23 mouse cellular contexts compared by ENCODE assay signal in the genomic region with DNA sequence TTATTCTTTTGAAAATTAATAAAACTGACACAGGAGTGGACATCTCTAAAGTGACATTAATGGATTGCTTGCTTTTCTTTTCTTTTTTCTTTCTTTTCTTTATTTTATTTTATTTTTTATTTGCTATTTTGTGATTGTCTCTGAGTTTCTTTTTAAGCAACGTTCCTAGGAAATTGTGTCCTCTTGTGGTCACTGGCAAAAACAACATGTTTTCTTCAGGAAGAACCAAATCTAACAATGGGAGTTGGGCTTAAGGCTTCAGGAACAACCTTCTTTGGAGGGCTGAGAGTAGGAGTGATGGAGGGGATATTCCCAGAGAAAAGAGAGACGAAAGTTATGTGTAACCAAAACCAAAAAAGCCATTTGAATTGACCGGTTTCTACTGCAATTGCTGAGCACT. TPM values are rescaled to one million over a fixed set of nuclear protein-coding genes. Genes with fewer than 3 reads are reported as not detected.
DNase-seq lines count a peak whose midpoint lies in the region; ATAC-seq and TF ChIP-seq lines count a peak whose summit lies in the region.
"Had no signal": no experiment of that assay in that cellular context is flagged by ENCODE, and none has a peak within 500 bp of the region (broad histone marks: within the 10 kb centered on the region; RNA-seq: fewer than 3 reads in every experiment).

No protein-coding gene starts in this region.

- H3K4me3 ChIP-seq in embryonic facial prominence, embryonic 11.5 days (ENCODE audit: low read depth, low read length): no peak overlapping the region
- H3K4me3 ChIP-seq in embryonic facial prominence, embryonic 10.5 days: no peak overlapping the region
- H3K4me3 ChIP-seq in intestine, postnatal 0 days (ENCODE audit: low read depth, low read length): no peak overlapping the region
- H3K4me3 ChIP-seq in intestine, embryonic 16.5 days (ENCODE audit: low read length): no peak overlapping the region
- no peak overlapping the region for H3K4me3 ChIP-seq in midbrain, embryonic 14.5 days (replicated peaks; ENCODE audit: low read depth, low read length)
- H3K4me3 ChIP-seq in midbrain, embryonic 15.5 days: no peak overlapping the region
- H3K4me3 ChIP-seq: forebrain, embryonic 13.5 days; heart, embryonic 10.5 days; hindbrain, embryonic 15.5 days; myocyte had no signal

- H3K4me2 ChIP-seq in embryonic facial prominence, embryonic 11.5 days (ENCODE audit: low read depth, low read length): no peak overlapping the region; the same call in 1 of the 2 replicates
- no peak overlapping the region for H3K4me2 ChIP-seq in intestine, postnatal 0 days (replicated peaks; ENCODE audit: low read depth)
- H3K4me2 ChIP-seq in intestine, embryonic 16.5 days (ENCODE audit: low read depth, low read length): no peak overlapping the region
- no peak overlapping the region for H3K4me2 ChIP-seq in midbrain, embryonic 14.5 days (ENCODE audit: low read length)
- no peak overlapping the region for H3K4me2 ChIP-seq in midbrain, embryonic 15.5 days
- H3K4me2 ChIP-seq: forebrain, embryonic 13.5 days; hindbrain, embryonic 15.5 days had no signal

- peak; percentile 51 for DNase-seq in embryonic facial prominence, embryonic 11.5 days (ENCODE audit: low spot score)
- DNase-seq in embryonic facial prominence, embryonic 10.5 days (ENCODE audit: low spot score): no peak
- peak; percentile 56 for DNase-seq in midbrain, embryonic 14.5 days
- no peak for DNase-seq in adrenal gland, adult 2 months
- DNase-seq: cerebellum, adult 8-10 months; gastrocnemius, postnatal 36 days; heart, postnatal 10 days; kidney, adult 11 months; left cerebral cortex, postnatal 4 days; liver, postnatal 0 days; thymus, postnatal 25 days had no signal

- ATAC-seq in embryonic facial prominence, embryonic 11.5 days (replicated peaks; ENCODE audit: insufficient number of reproducible peaks, low FRiP score, low TSS enrichment, low read depth): no peak
- no peak for ATAC-seq in intestine, postnatal 0 days
- no peak for ATAC-seq in intestine, embryonic 16.5 days
- no peak for ATAC-seq in midbrain, embryonic 14.5 days (ENCODE audit: low FRiP score, low TSS enrichment)
- no peak for ATAC-seq in midbrain, embryonic 15.5 days (replicated peaks)
- ATAC-seq: forebrain, embryonic 13.5 days; liver, postnatal 0 days had no signal

- peaks cover 3% of the 10 kb centered on the region for H3K27me3 ChIP-seq in embryonic facial prominence, embryonic 11.5 days (ENCODE audit: control insufficient read depth, insufficient read depth, low read length)
- peaks cover 48% of the 10 kb centered on the region for H3K27me3 ChIP-seq in embryonic facial prominence, embryonic 10.5 days (replicated peaks; ENCODE audit: low read depth, poor library complexity, severe bottlenecking)
- H3K27me3 ChIP-seq in intestine, postnatal 0 days (replicated peaks; ENCODE audit: control insufficient read depth, insufficient read depth, low read length): peaks cover 39% of the 10 kb centered on the region
- H3K27me3 ChIP-seq in intestine, embryonic 16.5 days (replicated peaks; ENCODE audit: control insufficient read depth, insufficient read depth, low read length): peaks cover 36% of the 10 kb centered on the region
- peaks cover 48% of the 10 kb centered on the region for H3K27me3 ChIP-seq in midbrain, embryonic 14.5 days (ENCODE audit: control insufficient read depth, insufficient read depth, low read length)
- peaks cover 52% of the 10 kb centered on the region for H3K27me3 ChIP-seq in midbrain, embryonic 15.5 days (replicated peaks)

- no peaks in the 10 kb centered on the region for H3K9me3 ChIP-seq in embryonic facial prominence, embryonic 11.5 days (replicated peaks; ENCODE audit: control insufficient read depth, low read length)
- no peaks in the 10 kb centered on the region for H3K9me3 ChIP-seq in embryonic facial prominence, embryonic 10.5 days
- no peaks in the 10 kb centered on the region for H3K9me3 ChIP-seq in intestine, postnatal 0 days (ENCODE audit: control insufficient read depth)
- no peaks in the 10 kb centered on the region for H3K9me3 ChIP-seq in intestine, embryonic 16.5 days (ENCODE audit: control insufficient read depth, low read length)
- H3K9me3 ChIP-seq in midbrain, embryonic 14.5 days (ENCODE audit: control insufficient read depth, low read length): no peaks in the 10 kb centered on the region
- H3K9me3 ChIP-seq in midbrain, embryonic 15.5 days: no peaks in the 10 kb centered on the region
- H3K9me3 ChIP-seq: forebrain, embryonic 13.5 days; heart, embryonic 10.5 days; hindbrain, embryonic 15.5 days had no signal

- no peaks in the 10 kb centered on the region for H3K4me1 ChIP-seq in embryonic facial prominence, embryonic 11.5 days (ENCODE audit: control insufficient read depth, insufficient read depth, low read length)
- H3K4me1 ChIP-seq in embryonic facial prominence, embryonic 10.5 days: peaks cover 25% of the 10 kb centered on the region
- H3K4me1 ChIP-seq in intestine, postnatal 0 days (replicated peaks; ENCODE audit: control insufficient read depth, insufficient read depth, low read length): no peaks in the 10 kb centered on the region
- peaks cover 16% of the 10 kb centered on the region; the same call in 1 of the 2 replicates for H3K4me1 ChIP-seq in intestine, embryonic 16.5 days (ENCODE audit: control insufficient read depth, insufficient read depth, low read length)
- H3K4me1 ChIP-seq in midbrain, embryonic 14.5 days (ENCODE audit: control insufficient read depth, insufficient read depth, low read length): no peaks in the 10 kb centered on the region
- peaks cover 11% of the 10 kb centered on the region for H3K4me1 ChIP-seq in midbrain, embryonic 15.5 days

- H3K27ac ChIP-seq in embryonic facial prominence, embryonic 11.5 days (replicated peaks; ENCODE audit: low read depth, low read length): no peak overlapping the region
- H3K27ac ChIP-seq in embryonic facial prominence, embryonic 10.5 days (replicated peaks): no peak overlapping the region
- H3K27ac ChIP-seq in intestine, postnatal 0 days (ENCODE audit: low read depth, low read length): no peak overlapping the region
- H3K27ac ChIP-seq in intestine, embryonic 16.5 days (ENCODE audit: low read length): no peak overlapping the region
- no peak overlapping the region for H3K27ac ChIP-seq in midbrain, embryonic 14.5 days (replicated peaks; ENCODE audit: low read depth, low read length)
- H3K27ac ChIP-seq in midbrain, embryonic 15.5 days: no peak overlapping the region
- H3K27ac ChIP-seq: forebrain, embryonic 13.5 days; heart, embryonic 10.5 days; hindbrain, embryonic 15.5 days had no signal

- no peaks in the 10 kb centered on the region for H3K36me3 ChIP-seq in embryonic facial prominence, embryonic 11.5 days (replicated peaks; ENCODE audit: control insufficient read depth, insufficient read depth, low read depth, low read length)
- H3K36me3 ChIP-seq in embryonic facial prominence, embryonic 10.5 days (replicated peaks): no peaks in the 10 kb centered on the region
- no peaks in the 10 kb centered on the region for H3K36me3 ChIP-seq in intestine, postnatal 0 days (ENCODE audit: control insufficient read depth, insufficient read depth)
- no peaks in the 10 kb centered on the region for H3K36me3 ChIP-seq in intestine, embryonic 16.5 days (ENCODE audit: control insufficient read depth, insufficient read depth, low read length)
- no peaks in the 10 kb centered on the region for H3K36me3 ChIP-seq in midbrain, embryonic 14.5 days (ENCODE audit: control insufficient read depth, insufficient read depth, low read length)
- no peaks in the 10 kb centered on the region for H3K36me3 ChIP-seq in midbrain, embryonic 15.5 days (replicated peaks)
- H3K36me3 ChIP-seq: heart, embryonic 10.5 days; hindbrain, embryonic 15.5 days had no signal

- TF ChIP-seq CTCF in intestine, postnatal 0 days (IDR thresholded peaks at IDR 0.05; ENCODE audit: low read depth): peak; percentile 54

- 6% methylated on average over 3 of the region's 3 CpGs for WGBS in embryonic facial prominence, embryonic 11.5 days
- 5% methylated on average over 3 of the region's 3 CpGs for WGBS in embryonic facial prominence, embryonic 10.5 days
- 11% methylated on average over 3 of the region's 3 CpGs for WGBS in intestine, postnatal 0 days
- 6% methylated on average over 3 of the region's 3 CpGs for WGBS in intestine, embryonic 16.5 days
- 4% methylated on average over 3 of the region's 3 CpGs for WGBS in midbrain, embryonic 14.5 days
- WGBS in midbrain, embryonic 15.5 days: 4% methylated on average over 3 of the region's 3 CpGs

- no peak overlapping the region for H3K9ac ChIP-seq in embryonic facial prominence, embryonic 11.5 days (replicated peaks; ENCODE audit: low read length)
- no peak overlapping the region for H3K9ac ChIP-seq in intestine, postnatal 0 days (ENCODE audit: low read depth, low read length)
- H3K9ac ChIP-seq in intestine, embryonic 16.5 days (ENCODE audit: low read depth, low read length): no peak overlapping the region
- H3K9ac ChIP-seq in midbrain, embryonic 14.5 days (replicated peaks; ENCODE audit: low read length): no peak overlapping the region
- H3K9ac ChIP-seq in midbrain, embryonic 15.5 days: no peak overlapping the region
- H3K9ac ChIP-seq: forebrain, embryonic 13.5 days; hindbrain, embryonic 15.5 days; liver, postnatal 0 days had no signal

RNA-seq across cellular contexts. Expression of a gene that starts 4.6 kb away (rescaled TPM):
- 78.8 and 92.7 TPM in 2 replicates for polyA plus RNA-seq in embryonic facial prominence, embryonic 11.5 days (2014; fragmentation: Nextera tagmentation; extraction: Ambion mirVana)
- 29.0 and 35.6 TPM in 2 replicates for polyA plus RNA-seq in embryonic facial prominence, embryonic 10.5 days (2016; fragmentation: Nextera tagmentation; extraction: Ambion mirVana)
- 1.8 and 1.9 TPM in 2 replicates for polyA plus RNA-seq in intestine, postnatal 0 days (2015; fragmentation: Nextera tagmentation; extraction: Ambion mirVana)
- polyA plus RNA-seq in intestine, embryonic 16.5 days (2015; fragmentation: Nextera tagmentation; extraction: Ambion mirVana): 0.49 and 0.59 TPM in 2 replicates
- 1.2 and 2.1 TPM in 2 replicates for polyA plus RNA-seq in midbrain, embryonic 14.5 days (2014; fragmentation: Nextera tagmentation; extraction: Ambion mirVana)
- polyA plus RNA-seq in midbrain, embryonic 15.5 days (2015; fragmentation: Nextera tagmentation; extraction: Ambion mirVana): 1.2 and 1.5 TPM in 2 replicates
- 1 to 10 TPM; 5.1 to 9.7 TPM for total RNA-seq in adrenal gland, adult 2 months (2021)
- 19.4 and 28.3 TPM in 2 replicates for polyA plus RNA-seq in adrenal gland, adult 2 months (2012; rRNA removed)
- total RNA-seq: MEL had no signal

RNA-seq across cellular contexts. Expression of a gene that starts 24.6 kb away (rescaled TPM):
- not detected in 2 replicates for polyA plus RNA-seq in embryonic facial prominence, embryonic 11.5 days (2014; fragmentation: Nextera tagmentation; extraction: Ambion mirVana)
- 0.52 TPM in 1 of 2 replicates, not detected in the other for polyA plus RNA-seq in embryonic facial prominence, embryonic 10.5 days (2016; fragmentation: Nextera tagmentation; extraction: Ambion mirVana)
- not detected in 2 replicates for polyA plus RNA-seq in intestine, postnatal 0 days (2015; fragmentation: Nextera tagmentation; extraction: Ambion mirVana)
- polyA plus RNA-seq in intestine, embryonic 16.5 days (2015; fragmentation: Nextera tagmentation; extraction: Ambion mirVana): not detected in 2 replicates
- polyA plus RNA-seq in midbrain, embryonic 14.5 days (2014; fragmentation: Nextera tagmentation; extraction: Ambion mirVana): 0.41 and 1.7 TPM in 2 replicates
- polyA plus RNA-seq in midbrain, embryonic 15.5 days (2015; fragmentation: Nextera tagmentation; extraction: Ambion mirVana): 0.71 and 0.86 TPM in 2 replicates
- total RNA-seq in adrenal gland, adult 2 months (2021): not detected
- not detected in 2 replicates for polyA plus RNA-seq in adrenal gland, adult 2 months (2012; rRNA removed)
- total RNA-seq: gastrocnemius, postnatal 36 days; heart, postnatal 10 days; layer of hippocampus, adult 18-20 months; left cerebral cortex, postnatal 4 days; liver, adult 2 months; MEL had no signal
- polyA plus RNA-seq: cortical plate, adult 2 months; forebrain, embryonic 13.5 days; heart, embryonic 10.5 days; kidney, embryonic 16.5 days; liver, adult 2 months; liver, postnatal 0 days; myocyte had no signal

Comparison
In these comparisons a context has a peak if more than half of its experiments do, and no peak if none do; other contexts are left out.
1. DNase-seq: peak in embryonic facial prominence, embryonic 11.5 days (single experiment) and midbrain, embryonic 14.5 days (single experiment); none in embryonic facial prominence, embryonic 10.5 days (single experiment) and adrenal gland, adult 2 months (single experiment).